ENCODE assay signal across 11 mouse cellular contexts in genomic region chr2:25303931-25304656, GRCm38 (mm10). TPM values are rescaled to one million over a fixed set of nuclear protein-coding genes. Genes with fewer than 3 reads are reported as not detected.
A peak's percentile ranks its signal among the peaks of the same experiment; 100 is the strongest.
DNase-seq lines count a peak whose midpoint lies in the region; ATAC-seq and TF ChIP-seq lines count a peak whose summit lies in the region.
"Had no signal": no experiment of that assay in that cellular context is flagged by ENCODE, and none has a peak within 500 bp of the region (broad histone marks: within the 10 kb centered on the region; RNA-seq: fewer than 3 reads in every experiment).

No protein-coding gene starts in this region.

- no peak overlapping the region for H3K27ac ChIP-seq in heart, embryonic 12.5 days (ENCODE audit: poor library complexity, severe bottlenecking)
- peak overlapping the region; percentile 36 for H3K27ac ChIP-seq in cerebellum, adult 2 months (ENCODE audit: insufficient read depth, low read length)
- no peak overlapping the region for H3K27ac ChIP-seq in hindbrain, embryonic 10.5 days
- no peak overlapping the region for H3K27ac ChIP-seq in midbrain, embryonic 12.5 days (replicated peaks)

- no peak for ATAC-seq in heart, embryonic 12.5 days (ENCODE audit: insufficient number of reproducible peaks, low FRiP score)
- ATAC-seq in midbrain, embryonic 12.5 days (ENCODE audit: low FRiP score, low read depth): peak; percentile 9; the same call in 1 of the 2 replicates

- peak overlapping the region; percentile 87; the same call in 1 of the 2 replicates for H3K4me2 ChIP-seq in heart, embryonic 12.5 days
- peak overlapping the region; percentile 81 for H3K4me2 ChIP-seq in midbrain, embryonic 12.5 days (replicated peaks)

- no peak for TF ChIP-seq CTCF in cerebellum, adult 2 months (IDR thresholded peaks at IDR 0.05; ENCODE audit: borderline replicate concordance, insufficient read depth, low read depth, low read length)

- peaks cover 12% of the 10 kb centered on the region; the same call in 1 of the 2 replicates for H3K4me1 ChIP-seq in heart, embryonic 12.5 days (replicated peaks)
- H3K4me1 ChIP-seq in cerebellum, adult 2 months (ENCODE audit: control insufficient read depth, insufficient read depth, low read length): peaks cover 32% of the 10 kb centered on the region
- peaks cover 17% of the 10 kb centered on the region for H3K4me1 ChIP-seq in hindbrain, embryonic 10.5 days (replicated peaks)
- H3K4me1 ChIP-seq in midbrain, embryonic 12.5 days: peaks cover 13% of the 10 kb centered on the region

- no peak overlapping the region for H3K9ac ChIP-seq in heart, embryonic 12.5 days
- H3K9ac ChIP-seq in midbrain, embryonic 12.5 days (replicated peaks): 0 out of 2 replicates have a peak overlapping the region, but pooled peaks have one; percentile 21

- no peak for DNase-seq in heart, adult 11 months
- DNase-seq in cerebellum, adult 2 months: peak; percentile 83 to 91
- no peak for DNase-seq in hindbrain, embryonic 10.5 days (ENCODE audit: low spot score)
- no peak for DNase-seq in urinary bladder, postnatal 4 days (ENCODE audit: low spot score in 2 of 2)
- DNase-seq in frontal cortex, postnatal 25 days (ENCODE audit: low spot score in 2 of 2): no peak
- DNase-seq in left cerebral cortex, adult 8-10 months (ENCODE audit: low spot score in 2 of 2): no peak

- peak; percentile 18; the same call in 1 of the 2 replicates for TF ChIP-seq POLR2A in cerebellum, adult 2 months (IDR thresholded peaks at IDR 0.05; ENCODE audit: borderline replicate concordance, insufficient read depth, low read length)

- H3K4me3 ChIP-seq in heart, embryonic 12.5 days: peak overlapping the region; percentile 49; the same call in 1 of the 2 replicates
- no peak overlapping the region for H3K4me3 ChIP-seq in cerebellum, adult 2 months (replicated peaks; ENCODE audit: insufficient read depth, low read depth, low read length)
- H3K4me3 ChIP-seq in hindbrain, embryonic 10.5 days: peak overlapping the region; percentile 58
- H3K4me3 ChIP-seq in midbrain, embryonic 12.5 days: peak overlapping the region; percentile 45

- H3K9me3 ChIP-seq in heart, embryonic 12.5 days (replicated peaks): no peaks in the 10 kb centered on the region
- no peaks in the 10 kb centered on the region for H3K9me3 ChIP-seq in hindbrain, embryonic 10.5 days
- H3K9me3 ChIP-seq in midbrain, embryonic 12.5 days: no peaks in the 10 kb centered on the region

- 66% methylated on average over 7 of the region's 7 CpGs for WGBS in heart, embryonic 12.5 days
- 16% methylated on average over 7 of the region's 7 CpGs for WGBS in cerebellum, adult 2 months
- WGBS in hindbrain, embryonic 10.5 days: 77% methylated on average over 7 of the region's 7 CpGs
- 72% methylated on average over 7 of the region's 7 CpGs for WGBS in midbrain, embryonic 12.5 days

- peaks cover 70% of the 10 kb centered on the region for H3K27me3 ChIP-seq in heart, embryonic 12.5 days (replicated peaks)
- no peaks in the 10 kb centered on the region for H3K27me3 ChIP-seq in cerebellum, adult 2 months (ENCODE audit: control insufficient read depth, insufficient read depth, low read length)
- H3K27me3 ChIP-seq in hindbrain, embryonic 10.5 days (ENCODE audit: insufficient read depth, poor library complexity, severe bottlenecking): peaks cover 74% of the 10 kb centered on the region
- peaks cover 53% of the 10 kb centered on the region for H3K27me3 ChIP-seq in midbrain, embryonic 12.5 days

- H3K36me3 ChIP-seq in heart, embryonic 12.5 days: no peaks in the 10 kb centered on the region
- no peaks in the 10 kb centered on the region for H3K36me3 ChIP-seq in hindbrain, embryonic 10.5 days
- H3K36me3 ChIP-seq in midbrain, embryonic 12.5 days: no peaks in the 10 kb centered on the region

RNA-seq across cellular contexts. Expression of gene Lrrc26, which starts 14.4 kb away (rescaled TPM):
- polyA plus RNA-seq in heart, embryonic 12.5 days (2016; fragmentation: Nextera tagmentation; extraction: Ambion mirVana): not detected in 2 replicates
- polyA plus RNA-seq in cerebellum, adult 2 months (2012; rRNA removed): 0.20 and 0.21 TPM in 2 replicates
- not detected in 2 replicates for polyA plus RNA-seq in hindbrain, embryonic 10.5 days (2016; fragmentation: Nextera tagmentation; extraction: Ambion mirVana)
- polyA plus RNA-seq in midbrain, embryonic 12.5 days (2016; fragmentation: Nextera tagmentation; extraction: Ambion mirVana): not detected in 2 replicates
- not detected for total RNA-seq in left cerebral cortex, adult 8-10 months (2022)
- total RNA-seq: adrenal gland, postnatal 25 days; heart, adult 8-10 months had no signal

RNA-seq across cellular contexts. Expression of gene Grin1, which starts 14.9 kb away (rescaled TPM):
- polyA plus RNA-seq in heart, embryonic 12.5 days (2016; fragmentation: Nextera tagmentation; extraction: Ambion mirVana): 0.44 TPM in 1 of 2 replicates, not detected in the other
- polyA plus RNA-seq in cerebellum, adult 2 months (2012; rRNA removed): 282 and 290 TPM in 2 replicates
- 1.2 and 4.5 TPM in 2 replicates for polyA plus RNA-seq in hindbrain, embryonic 10.5 days (2016; fragmentation: Nextera tagmentation; extraction: Ambion mirVana)
- polyA plus RNA-seq in midbrain, embryonic 12.5 days (2016; fragmentation: Nextera tagmentation; extraction: Ambion mirVana): 6.1 and 8.2 TPM in 2 replicates
- total RNA-seq in left cerebral cortex, adult 8-10 months (2022): 100 to 1,000 TPM; 390 to 399 (median 395) TPM

RNA-seq across cellular contexts. Expression of gene Tmem210, which starts 16.1 kb away (rescaled TPM):
- polyA plus RNA-seq in heart, embryonic 12.5 days (2016; fragmentation: Nextera tagmentation; extraction: Ambion mirVana): not detected in 2 replicates
- not detected in 2 replicates for polyA plus RNA-seq in cerebellum, adult 2 months (2012; rRNA removed)
- polyA plus RNA-seq in hindbrain, embryonic 10.5 days (2016; fragmentation: Nextera tagmentation; extraction: Ambion mirVana): not detected in 2 replicates
- not detected in 2 replicates for polyA plus RNA-seq in midbrain, embryonic 12.5 days (2016; fragmentation: Nextera tagmentation; extraction: Ambion mirVana)
- not detected for total RNA-seq in left cerebral cortex, adult 8-10 months (2022)
- total RNA-seq: adrenal gland, postnatal 25 days; heart, adult 8-10 months had no signal
- polyA plus RNA-seq: small intestine, adult 2 months had no signal

RNA-seq across cellular contexts. Expression of gene Man1b1, which starts 28.0 kb away (rescaled TPM):
- 34.0 and 40.9 TPM in 2 replicates for polyA plus RNA-seq in heart, embryonic 12.5 days (2016; fragmentation: Nextera tagmentation; extraction: Ambion mirVana)
- 33.2 and 34.1 TPM in 2 replicates for polyA plus RNA-seq in cerebellum, adult 2 months (2012; rRNA removed)
- polyA plus RNA-seq in hindbrain, embryonic 10.5 days (2016; fragmentation: Nextera tagmentation; extraction: Ambion mirVana): 57.4 and 58.7 TPM in 2 replicates
- polyA plus RNA-seq in midbrain, embryonic 12.5 days (2016; fragmentation: Nextera tagmentation; extraction: Ambion mirVana): 72.2 and 72.9 TPM in 2 replicates
- 10 to 100 TPM; 57.3 to 64.7 (median 61.0) TPM for total RNA-seq in left cerebral cortex, adult 8-10 months (2022)

RNA-seq across cellular contexts. Expression of gene Anapc2, which starts 31.8 kb away (rescaled TPM):
- polyA plus RNA-seq in heart, embryonic 12.5 days (2016; fragmentation: Nextera tagmentation; extraction: Ambion mirVana): 83.4 and 87.7 TPM in 2 replicates
- 103 TPM in 2 replicates for polyA plus RNA-seq in cerebellum, adult 2 months (2012; rRNA removed)
- polyA plus RNA-seq in hindbrain, embryonic 10.5 days (2016; fragmentation: Nextera tagmentation; extraction: Ambion mirVana): 150 and 156 TPM in 2 replicates
- polyA plus RNA-seq in midbrain, embryonic 12.5 days (2016; fragmentation: Nextera tagmentation; extraction: Ambion mirVana): 143 and 144 TPM in 2 replicates
- 100 to 1,000 TPM in 2 of 4 experiments, 10 to 100 TPM in 2; 88.6 to 111 (median 96.9) TPM for total RNA-seq in left cerebral cortex, adult 8-10 months (2022)

Comparison
In these comparisons a context has a peak if more than half of its experiments do, and no peak if none do; other contexts are left out.
1. DNase-seq: peak in cerebellum, adult 2 months (2 of 2); none in heart, adult 11 months (single experiment), hindbrain, embryonic 10.5 days (single experiment), urinary bladder, postnatal 4 days (0 of 2), frontal cortex, postnatal 25 days (0 of 2) and left cerebral cortex, adult 8-10 months (0 of 2).
2. RNA of gene Grin1, which starts 14.9 kb away (polyA plus RNA-seq): 282 to 290 TPM in cerebellum, adult 2 months; 6.1 to 8.2 TPM in midbrain, embryonic 12.5 days, 1.2 to 4.5 TPM in hindbrain, embryonic 10.5 days and 0.44 TPM in heart, embryonic 12.5 days; every median in the first group is over 10 times any median in the second.